Mouse (Mus musculus): Measurements from ENCODE around the gene Mipol1.
"Not testable (repeated sequence)": the region's sequence is repeated elsewhere in the genome, so short reads cannot be mapped to it uniquely, and the experiment has no call there.

Mipol1 gene

GRCm38 (mm10) chr12:57424902-57425301 lies 194.7 kb downstream of the Mipol1 start:
- in situ Hi-C loops (cut with MseI, MboI), result no loop called here

- in situ Hi-C loops (cut with MseI, MboI), result no loop called here
Measured at GRCm38 (mm10) chr12:57428243-57428642, 198.0 kb downstream of the Mipol1 start.

GRCm38 (mm10) chr12:57428767-57429166 lies 198.5 kb downstream of the Mipol1 start:
- in situ Hi-C loops (cut with MseI, MboI), result no loop called here

- in situ Hi-C loops (cut with MseI, MboI), result not testable (repeated sequence)
Measured at GRCm38 (mm10) chr12:57436939-57437659, 206.9 kb downstream of the Mipol1 start.

- in situ Hi-C loops (cut with MseI, MboI), result no loop called here
Measured at GRCm38 (mm10) chr12:57444281-57444903, 214.2 kb downstream of the Mipol1 start.

GRCm38 (mm10) chr12:57447331-57447730 lies 217.1 kb downstream of the Mipol1 start:
- in situ Hi-C loops (cut with MseI, MboI), result no loop called here

GRCm38 (mm10) chr12:57449299-57449698 lies 219.1 kb downstream of the Mipol1 start:
- in situ Hi-C loops (cut with MseI, MboI), result no loop called here

- in situ Hi-C loops (cut with MseI, MboI), result no loop called here
Measured at GRCm38 (mm10) chr12:57450017-57450583, 219.9 kb downstream of the Mipol1 start.

- in situ Hi-C loops (cut with MseI, MboI), result no loop called here
Measured at GRCm38 (mm10) chr12:57456911-57457310, 226.7 kb downstream of the Mipol1 start.

- in situ Hi-C loops (cut with MseI, MboI), result no loop called here
Measured at GRCm38 (mm10) chr12:57457339-57457738, 227.1 kb downstream of the Mipol1 start.

- in situ Hi-C loops (cut with MseI, MboI), result no loop called here
Measured at GRCm38 (mm10) chr12:57464520-57465334, 234.5 kb downstream of the Mipol1 start.

GRCm38 (mm10) chr12:57471786-57472185 lies 241.6 kb downstream of the Mipol1 start:
- in situ Hi-C loops (cut with MseI, MboI), result no loop called here

GRCm38 (mm10) chr12:57476876-57477275 lies 246.6 kb downstream of the Mipol1 start:
- in situ Hi-C loops (cut with MseI, MboI), result no loop called here

GRCm38 (mm10) chr12:57481823-57482222 lies 251.6 kb downstream of the Mipol1 start:
- in situ Hi-C loops (cut with MseI, MboI), result no loop called here

GRCm38 (mm10) chr12:57496347-57497119 lies 266.3 kb downstream of the Mipol1 start:
- in situ Hi-C loops (cut with MseI, MboI), result no loop called here

- in situ Hi-C loops (cut with MseI, MboI), result no loop called here
Measured at GRCm38 (mm10) chr12:57500246-57500645, 270.0 kb downstream of the Mipol1 start.

- in situ Hi-C loops (cut with MseI, MboI), result no loop called here
Measured at GRCm38 (mm10) chr12:57505329-57505728, 275.1 kb downstream of the Mipol1 start.

GRCm38 (mm10) chr12:57508938-57509337 lies 278.7 kb downstream of the Mipol1 start:
- in situ Hi-C loops (cut with MseI, MboI), result no loop called here

- in situ Hi-C loops (cut with MseI, MboI), result no loop called here
Measured at GRCm38 (mm10) chr12:57509726-57510125, 279.5 kb downstream of the Mipol1 start.

GRCm38 (mm10) chr12:57511127-57511526 lies 280.9 kb downstream of the Mipol1 start:
- in situ Hi-C loops (cut with MseI, MboI), result no loop called here

GRCm38 (mm10) chr12:57511560-57511959 lies 281.3 kb downstream of the Mipol1 start:
- in situ Hi-C loops (cut with MseI, MboI), result no loop called here
